Mouse (Mus musculus): ENCODE measurements at regions not wholly inside any gene's neighbourhood (a gene's known extent, or its start where the extent isn't known, plus 50 kb on each side); places are given as distances from the start of the nearest gene placed in this dataset.
A peak's percentile ranks its signal among the peaks of the same experiment; 100 is the strongest.

- DNase-seq (ENCODE audit: extremely low spot score in 1 of 2, low spot score in 2 of 2) = no peak
- intact Hi-C loops (cut with DNase I) = no loop called here
Observed at GRCm38 (mm10) chr1:43360291-43360690, 84.1 kb upstream of the Nck2 start.

GRCm38 (mm10) chr1:43360741-43361140, 83.6 kb upstream of the Nck2 start:
- intact Hi-C loops (cut with DNase I) = no loop called here

GRCm38 (mm10) chr1:43361455-43361863, 82.9 kb upstream of the Nck2 start:
- intact Hi-C loops (cut with DNase I) = no loop called here

More at GRCm38 (mm10) chr1:43360741-43361140, 83.6 kb upstream of the Nck2 start:
- no peak for DNase-seq (ENCODE audit: extremely low spot score in 1 of 2, low spot score in 2 of 2)

GRCm38 (mm10) chr1:43362136-43362535, 82.2 kb upstream of the Nck2 start:
- intact Hi-C loops (cut with DNase I) = no loop called here
- no peak for DNase-seq (ENCODE audit: extremely low spot score in 1 of 2, low spot score in 2 of 2)

More at GRCm38 (mm10) chr1:43361455-43361863, 82.9 kb upstream of the Nck2 start:
- DNase-seq (ENCODE audit: extremely low spot score in 1 of 2, low spot score in 2 of 2) = no peak

GRCm38 (mm10) chr1:43363178-43363577, 81.2 kb upstream of the Nck2 start:
- peak in 1 of 2 experiments; percentile 36 for DNase-seq (ENCODE audit: extremely low spot score in 1 of 2, low spot score in 2 of 2)
- intact Hi-C loops (cut with DNase I) = no loop called here

GRCm38 (mm10) chr1:43366433-43366832, 77.9 kb upstream of the Nck2 start:
- no peak for DNase-seq (ENCODE audit: extremely low spot score in 1 of 2, low spot score in 2 of 2)
- intact Hi-C loops (cut with DNase I) = no loop called here

- no peak for DNase-seq (ENCODE audit: extremely low spot score in 1 of 2, low spot score in 2 of 2)
- intact Hi-C loops (cut with DNase I) = no loop called here
Observed at GRCm38 (mm10) chr1:43367151-43367895, 77.1 kb upstream of the Nck2 start.

- DNase-seq (ENCODE audit: extremely low spot score in 1 of 2, low spot score in 2 of 2) = no peak
- intact Hi-C loops (cut with DNase I) = no loop called here
Observed at GRCm38 (mm10) chr1:43371863-43372262, 72.5 kb upstream of the Nck2 start.

- intact Hi-C loops (cut with DNase I) = no loop called here
- DNase-seq (ENCODE audit: extremely low spot score in 1 of 2, low spot score in 2 of 2) = no peak
Observed at GRCm38 (mm10) chr1:43374946-43375345, 69.4 kb upstream of the Nck2 start.

GRCm38 (mm10) chr1:43375851-43376250, 68.5 kb upstream of the Nck2 start:
- intact Hi-C loops (cut with DNase I) = no loop called here
- no peak for DNase-seq (ENCODE audit: extremely low spot score in 1 of 2, low spot score in 2 of 2)

GRCm38 (mm10) chr1:43377491-43378263, 66.7 kb upstream of the Nck2 start:
- intact Hi-C loops (cut with DNase I) = no loop called here
- no peak for DNase-seq (ENCODE audit: extremely low spot score in 1 of 2, low spot score in 2 of 2)

GRCm38 (mm10) chr1:43385008-43385407, 59.4 kb upstream of the Nck2 start:
- intact Hi-C loops (cut with DNase I) = no loop called here
- no peak for DNase-seq (ENCODE audit: extremely low spot score in 1 of 2, low spot score in 2 of 2)

GRCm38 (mm10) chr1:43394035-43394434, 50.3 kb upstream of the Nck2 start:
- intact Hi-C loops (cut with DNase I) = no loop called here
- DNase-seq (ENCODE audit: extremely low spot score in 1 of 2, low spot score in 2 of 2) = no peak
